Mouse (Mus musculus) liver, embryonic 18 days (tissue): ENCODE measurements around the gene Alkbh5. TPM values are rescaled to one million over a fixed set of nuclear protein-coding genes. Genes with fewer than 3 reads are reported as not detected.

Experiments used
- polyA plus RNA-seq: library from polyadenylated mRNA; depleted of rRNA; stranded (reverse); fragments of >200 nt; gene quantifications from 2 replicates; pipeline ENCODE4 v1.2.3, GENCODE M21; 2012; rRNA removed

Gene Alkbh5
- polyA plus RNA-seq = 7.8 and 8.1 TPM in 2 replicates

GRCm38 (mm10) chr11:60536180-60536858 lies at the start of gene Alkbh5:
Alkbh5 (plus strand) TSS chr11:60536381.

Other genes starting within 250 kb of the Alkbh5 start
- gene Tom1l2, start 183.5 kb upstream of the Alkbh5 start, polyA plus RNA-seq = 4.7 and 5.0 TPM in 2 replicates
- 0.46 and 0.56 TPM in 2 replicates for gene Drc3, start 183.1 kb upstream of the Alkbh5 start, polyA plus RNA-seq
- gene Gid4, start 119.2 kb upstream of the Alkbh5 start, polyA plus RNA-seq = 6.2 and 7.4 TPM in 2 replicates
- 17.4 and 18.0 TPM in 2 replicates for gene Atpaf2, start 117.9 kb upstream of the Alkbh5 start, polyA plus RNA-seq
- 22.4 and 24.7 TPM in 2 replicates for gene Drg2, start 81.8 kb upstream of the Alkbh5 start, polyA plus RNA-seq
- 0.16 and 0.23 TPM in 2 replicates for gene Myo15, start 67.0 kb upstream of the Alkbh5 start, polyA plus RNA-seq
- 7.8 and 8.8 TPM in 2 replicates for gene Llgl1, start 163.3 kb downstream of the Alkbh5 start, polyA plus RNA-seq
- gene Flii, start 190.9 kb downstream of the Alkbh5 start, polyA plus RNA-seq = 33.4 and 37.5 TPM in 2 replicates
- gene Mief2, start 192.0 kb downstream of the Alkbh5 start, polyA plus RNA-seq = 2.9 and 3.3 TPM in 2 replicates
- 3.1 and 3.6 TPM in 2 replicates for gene Top3a, start 241.0 kb downstream of the Alkbh5 start, polyA plus RNA-seq
- 4.2 TPM in 2 replicates for gene Smcr8, start 241.1 kb downstream of the Alkbh5 start, polyA plus RNA-seq